Mouse (Mus musculus) heart, embryonic 15.5 days (tissue): Measurements from ENCODE around the gene Gnptab. TPM values are rescaled to one million over a fixed set of nuclear protein-coding genes. Genes with fewer than 3 reads are reported as not detected.
A peak's percentile ranks its signal among the peaks of the same experiment; 100 is the strongest.

Experiments used
- ATAC-seq: fragments of 200-750 bp; cut with Nextera tagmentation; replicated peaks from 2 replicates; pipeline ENCODE4 v1.8.0; 2017; ENCODE audit warnings: low read depth, moderate TSS enrichment; ENCODE audit not compliant: insufficient number of reproducible peaks, insufficient read depth, low FRiP score
- H3K27ac ChIP-seq: fragments of 300-500 bp; sonication (generic); 2 replicates; pipeline ENCODE4 v1.5.1; 2015; ENCODE audit warnings: mild to moderate bottlenecking, inconsistent platforms
- H3K27me3 ChIP-seq: fragments of 300-500 bp; sonication (generic); 2 replicates; pipeline ENCODE4 v1.6.1; 2015; ENCODE audit warnings: inconsistent platforms
- H3K36me3 ChIP-seq: fragments of 300-500 bp; sonication (generic); 2 replicates; pipeline ENCODE4 v1.6.1; 2015; ENCODE audit warnings: mild to moderate bottlenecking, inconsistent platforms
- H3K4me1 ChIP-seq: fragments of 300-500 bp; sonication (generic); replicated peaks from 2 replicates; pipeline ENCODE4 v1.6.1; 2015; ENCODE audit warnings: inconsistent platforms
- H3K4me2 ChIP-seq: fragments of 300-500 bp; sonication (generic); 2 replicates; pipeline ENCODE4 v1.6.1; 2015; ENCODE audit warnings: inconsistent platforms, mild to moderate bottlenecking, moderate library complexity
- H3K4me3 ChIP-seq: fragments of 300-500 bp; sonication (generic); 2 replicates; pipeline ENCODE4 v1.5.1; 2015; ENCODE audit warnings: mild to moderate bottlenecking, inconsistent platforms
- H3K9ac ChIP-seq: fragments of 300-500 bp; sonication (generic); 2 replicates; pipeline ENCODE4 v1.6.1; 2015; ENCODE audit warnings: mild to moderate bottlenecking, inconsistent platforms
- H3K9me3 ChIP-seq: fragments of 300-500 bp; sonication (generic); replicated peaks from 2 replicates; pipeline ENCODE4 v1.6.1; 2016; ENCODE audit warnings: inconsistent platforms
- WGBS: fragments of 180-500 bp; shearing (Covaris S2); methylation state at CpG from one replicate; pipeline ENCODE4 v1.1.7; 2015; ENCODE audit warnings: mixed read lengths; 5-methylcytosine and 5-hydroxymethylcytosine counted together
- polyA plus RNA-seq: library from polyadenylated mRNA; unstranded; fragments of >200 nt; fragmentation: Nextera tagmentation; extraction: Ambion mirVana; gene quantifications from 2 replicates; pipeline ENCODE4 v1.2.1, GENCODE M21; 2015

The Gnptab gene
- polyA plus RNA-seq, 1 experiment from 2014 or later: 7.5 TPM

GRCm38 (mm10) chr10:88412290-88412995 is 33.5 kb downstream of the Gnptab start:
- H3K27me3 ChIP-seq: no peaks in the 10 kb centered on the region
- ATAC-seq: no peak
- no peaks in the 10 kb centered on the region for H3K9me3 ChIP-seq
- H3K4me3 ChIP-seq: no peak overlapping the region
- no peak overlapping the region for H3K9ac ChIP-seq
- WGBS: 71% methylated on average over 17 of the region's 17 CpGs
- H3K27ac ChIP-seq: no peak overlapping the region
- H3K36me3 ChIP-seq: peaks cover 11% of the 10 kb centered on the region
- H3K4me1 ChIP-seq: peaks cover 14% of the 10 kb centered on the region
- H3K4me2 ChIP-seq: no peak overlapping the region

GRCm38 (mm10) chr10:88417686-88418085 is 38.8 kb downstream of the Gnptab start:
- 90% methylated on average over 5 of the region's 5 CpGs for WGBS
- H3K27ac ChIP-seq: no peak overlapping the region
- no peaks in the 10 kb centered on the region for H3K9me3 ChIP-seq
- H3K27me3 ChIP-seq: no peaks in the 10 kb centered on the region
- peaks cover 12% of the 10 kb centered on the region; the same call in 1 of the 2 replicates for H3K4me1 ChIP-seq
- H3K4me2 ChIP-seq: no peak overlapping the region
- no peak overlapping the region for H3K4me3 ChIP-seq
- H3K36me3 ChIP-seq: peaks cover 17% of the 10 kb centered on the region
- no peak for ATAC-seq
- no peak overlapping the region for H3K9ac ChIP-seq

- H3K4me1 ChIP-seq: peaks cover 14% of the 10 kb centered on the region; the same call in 1 of the 2 replicates
- no peaks in the 10 kb centered on the region for H3K27me3 ChIP-seq
- H3K4me2 ChIP-seq: no peak overlapping the region
- no peak overlapping the region for H3K4me3 ChIP-seq
- no peak overlapping the region for H3K9ac ChIP-seq
- H3K9me3 ChIP-seq: no peaks in the 10 kb centered on the region
- H3K27ac ChIP-seq: peak overlapping the region; percentile 47; the same call in 1 of the 2 replicates
- WGBS: 70% methylated on average over 11 of the region's 11 CpGs
- peaks cover 14% of the 10 kb centered on the region for H3K36me3 ChIP-seq
- ATAC-seq: no peak
These were observed 41.2 kb downstream of the Gnptab start for GRCm38 (mm10) chr10:88420141-88420541.

GRCm38 (mm10) chr10:88420655-88421435 is 41.9 kb downstream of the Gnptab start:
- Histone ChIP-seq H3K36me3 (peaks cover 11% of the 10 kb centered on the region), H3K4me2 (no peak overlapping the region), H3K9me3 (no peaks in the 10 kb centered on the region), H3K9ac (no peak overlapping the region), H3K27ac (peak overlapping the region; percentile 47), H3K4me3 (no peak overlapping the region), H3K4me1 (peaks cover 14% of the 10 kb centered on the region; the same call in 1 of the 2 replicates), H3K27me3 (no peaks in the 10 kb centered on the region)
- WGBS: 69% methylated on average over 19 of the region's 19 CpGs
- ATAC-seq: peak; percentile 70; the same call in 1 of the 2 replicates

- 93% methylated on average over 2 of the region's 2 CpGs for WGBS
- no peak for ATAC-seq
- Histone ChIP-seq H3K27ac (no peak overlapping the region), H3K27me3 (no peaks in the 10 kb centered on the region), H3K4me1 (peaks cover 6% of the 10 kb centered on the region; the same call in 1 of the 2 replicates), H3K9ac (no peak overlapping the region), H3K4me2 (no peak overlapping the region), H3K4me3 (no peak overlapping the region), H3K36me3 (peaks cover 15% of the 10 kb centered on the region), H3K9me3 (no peaks in the 10 kb centered on the region)
These were observed 47.4 kb downstream of the Gnptab start for GRCm38 (mm10) chr10:88426158-88426816.

- ATAC-seq: no peak
- H3K27ac ChIP-seq: no peak overlapping the region
- H3K27me3 ChIP-seq: no peaks in the 10 kb centered on the region
- H3K4me3 ChIP-seq: no peak overlapping the region
- no peak overlapping the region for H3K4me2 ChIP-seq
- WGBS: 48% methylated on average over 5 of the region's 5 CpGs
- peaks cover 3% of the 10 kb centered on the region; the same call in 1 of the 2 replicates for H3K4me1 ChIP-seq
- H3K36me3 ChIP-seq: peaks cover 15% of the 10 kb centered on the region
- H3K9ac ChIP-seq: no peak overlapping the region
- no peaks in the 10 kb centered on the region for H3K9me3 ChIP-seq
These were observed 48.0 kb downstream of the Gnptab start for GRCm38 (mm10) chr10:88426896-88427295.

- H3K4me2 ChIP-seq: no peak overlapping the region
- no peak overlapping the region for H3K4me3 ChIP-seq
- no peak for ATAC-seq
- WGBS: 89% methylated on average over 6 of the region's 6 CpGs
- no peaks in the 10 kb centered on the region for H3K9me3 ChIP-seq
- no peaks in the 10 kb centered on the region for H3K27me3 ChIP-seq
- H3K4me1 ChIP-seq: no peaks in the 10 kb centered on the region
- no peak overlapping the region for H3K9ac ChIP-seq
- peaks cover 20% of the 10 kb centered on the region for H3K36me3 ChIP-seq
- no peak overlapping the region for H3K27ac ChIP-seq
These were observed 49.1 kb downstream of the Gnptab start for GRCm38 (mm10) chr10:88427998-88428397.

GRCm38 (mm10) chr10:88441224-88441623 is 62.3 kb downstream of the Gnptab start:
- Histone ChIP-seq H3K4me2 (no peak overlapping the region), H3K27ac (no peak overlapping the region), H3K4me1 (no peaks in the 10 kb centered on the region), H3K4me3 (no peak overlapping the region), H3K27me3 (no peaks in the 10 kb centered on the region), H3K9ac (no peak overlapping the region), H3K36me3 (peaks cover 14% of the 10 kb centered on the region), H3K9me3 (no peaks in the 10 kb centered on the region)
- ATAC-seq: no peak
- 83% methylated on average over 6 of the region's 6 CpGs for WGBS

GRCm38 (mm10) chr10:88451221-88451620 is 72.3 kb downstream of the Gnptab start:
- no peak for ATAC-seq
- Histone ChIP-seq H3K4me3 (no peak overlapping the region), H3K36me3 (peaks cover 7% of the 10 kb centered on the region; the same call in 1 of the 2 replicates), H3K4me2 (no peak overlapping the region), H3K9ac (no peak overlapping the region), H3K9me3 (no peaks in the 10 kb centered on the region), H3K4me1 (0 out of 2 replicates have a peak, but pooled peaks cover 2% of the 10 kb centered on the region), H3K27ac (no peak overlapping the region), H3K27me3 (no peaks in the 10 kb centered on the region)
- 67% methylated on average over 2 of the region's 2 CpGs for WGBS

- Histone ChIP-seq H3K27me3 (no peaks in the 10 kb centered on the region), H3K9me3 (no peaks in the 10 kb centered on the region), H3K4me1 (0 out of 2 replicates have a peak, but pooled peaks cover 2% of the 10 kb centered on the region), H3K4me2 (no peak overlapping the region), H3K4me3 (no peak overlapping the region), H3K36me3 (no peaks in the 10 kb centered on the region), H3K27ac (no peak overlapping the region), H3K9ac (no peak overlapping the region)
- WGBS: 81% methylated on average over 6 of the region's 6 CpGs
- no peak for ATAC-seq
These were observed 73.1 kb downstream of the Gnptab start for GRCm38 (mm10) chr10:88451990-88452389.

GRCm38 (mm10) chr10:88457816-88458215 is 78.9 kb downstream of the Gnptab start:
- ATAC-seq: no peak

More at GRCm38 (mm10) chr10:88457816-88458215, 78.9 kb downstream of the Gnptab start:
- H3K9me3 ChIP-seq: no peaks in the 10 kb centered on the region
- H3K36me3 ChIP-seq: no peaks in the 10 kb centered on the region
- WGBS: 39% methylated on average over 6 of the region's 6 CpGs
- no peaks in the 10 kb centered on the region for H3K27me3 ChIP-seq
- no peak overlapping the region for H3K4me3 ChIP-seq
- H3K4me1 ChIP-seq: no peaks in the 10 kb centered on the region
- no peak overlapping the region for H3K27ac ChIP-seq
- H3K4me2 ChIP-seq: no peak overlapping the region
- no peak overlapping the region for H3K9ac ChIP-seq
